Comparison of ENCODE assay signal across 14 mouse cellular contexts in the genomic region with DNA sequence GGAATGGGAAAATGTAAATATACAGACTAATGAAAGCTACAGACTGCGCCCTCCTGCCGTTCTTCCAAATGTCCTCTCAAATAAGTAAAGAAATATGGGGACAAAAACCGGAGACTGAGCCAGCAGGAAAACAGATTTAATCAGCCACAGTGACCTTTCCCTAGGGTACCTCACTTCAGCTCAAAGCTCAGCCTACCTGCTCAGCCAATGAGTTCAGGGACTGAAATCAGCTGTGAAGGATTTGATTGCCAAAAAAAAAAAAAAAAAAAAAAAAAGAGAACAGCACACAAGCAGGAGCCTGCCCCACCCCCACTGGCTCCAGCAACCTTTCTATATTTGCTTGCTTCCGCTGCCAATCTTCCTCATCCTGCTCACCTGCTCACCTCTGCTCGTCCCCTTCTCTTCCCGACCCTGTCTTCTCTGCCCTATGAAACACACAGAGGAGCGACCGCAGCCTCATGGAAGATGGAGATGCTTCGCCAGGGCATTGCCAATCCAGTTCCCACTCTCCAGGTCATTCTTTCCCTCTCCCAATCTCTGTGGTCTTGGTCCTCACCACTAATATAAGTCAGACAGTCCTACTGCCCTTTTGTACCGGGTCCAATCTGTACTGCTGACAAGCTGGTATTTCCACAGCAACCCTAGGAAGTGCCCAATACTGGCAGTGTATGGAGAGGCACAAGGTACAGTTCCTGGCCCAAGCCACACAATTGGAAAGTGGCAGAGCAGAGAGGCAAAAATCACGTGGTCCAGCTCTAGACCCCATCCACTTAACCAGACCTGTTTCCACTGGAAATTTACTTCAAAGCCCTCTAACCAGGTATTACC. TPM values are rescaled to one million over a fixed set of nuclear protein-coding genes. Genes with fewer than 3 reads are reported as not detected.
DNase-seq lines count a peak whose midpoint lies in the region; ATAC-seq and TF ChIP-seq lines count a peak whose summit lies in the region.
"Had no signal": no experiment of that assay in that cellular context is flagged by ENCODE, and none has a peak within 500 bp of the region (broad histone marks: within the 10 kb centered on the region; RNA-seq: fewer than 3 reads in every experiment).

No protein-coding gene starts in this region.

- peak; percentile 67 for ATAC-seq in liver, postnatal 0 days
- ATAC-seq in midbrain, embryonic 16.5 days = no peak

- H3K4me1 ChIP-seq in liver, adult 2 months (ENCODE audit: control insufficient read depth, insufficient read depth, low read length) = peaks cover 21% of the 10 kb centered on the region
- H3K4me1 ChIP-seq in liver, postnatal 0 days (ENCODE audit: insufficient read depth) = peaks cover 31% of the 10 kb centered on the region
- peaks cover 21% of the 10 kb centered on the region for H3K4me1 ChIP-seq in midbrain, embryonic 16.5 days (ENCODE audit: control insufficient read depth, insufficient read depth, low read length)

- 26% methylated on average over 11 of the region's 11 CpGs for WGBS in liver, adult 2 months
- 59% methylated on average over 11 of the region's 11 CpGs for WGBS in liver, postnatal 0 days (ENCODE audit: insufficient replicate concordance)
- 78% methylated on average over 11 of the region's 11 CpGs for WGBS in midbrain, embryonic 16.5 days

- H3K36me3 ChIP-seq in liver, adult 2 months (ENCODE audit: control insufficient read depth, insufficient read depth, low read length) = no peaks in the 10 kb centered on the region
- H3K36me3 ChIP-seq in liver, postnatal 0 days (replicated peaks; ENCODE audit: insufficient read depth, low read length) = no peaks in the 10 kb centered on the region
- no peaks in the 10 kb centered on the region; the same call in 1 of the 2 replicates for H3K36me3 ChIP-seq in midbrain, embryonic 16.5 days (ENCODE audit: control insufficient read depth, insufficient read depth, low read length)
- H3K36me3 ChIP-seq: heart, embryonic 10.5 days had no signal

- H3K27me3 ChIP-seq in liver, adult 2 months (ENCODE audit: control insufficient read depth, insufficient read depth, low read length) = no peaks in the 10 kb centered on the region
- no peaks in the 10 kb centered on the region for H3K27me3 ChIP-seq in liver, postnatal 0 days (ENCODE audit: insufficient read depth, low read length)
- H3K27me3 ChIP-seq in midbrain, embryonic 16.5 days (ENCODE audit: control insufficient read depth, insufficient read depth, low read depth, low read length) = no peaks in the 10 kb centered on the region
- H3K27me3 ChIP-seq: hindbrain, embryonic 12.5 days had no signal

- peak; percentile 21 for DNase-seq in adrenal gland, adult 2 months
- DNase-seq in adrenal gland, adult 18-20 months (ENCODE audit: low spot score in 2 of 2) = no peak
- peak; percentile 98 for DNase-seq in liver, adult 2 months (ENCODE audit: extremely low read depth, low read depth, low spot score)
- DNase-seq in liver = no peak
- peak; percentile 73 to 79 for DNase-seq in cerebellum, postnatal 14 days
- DNase-seq in liver, postnatal 0 days = peak; percentile 75
- DNase-seq in testis, postnatal 14 days (ENCODE audit: low spot score) = no peak
- DNase-seq: spleen, adult 18-20 months; thymus, adult 18-20 months had no signal

- no peaks in the 10 kb centered on the region for H3K9me3 ChIP-seq in liver, postnatal 0 days (ENCODE audit: low read length)
- no peaks in the 10 kb centered on the region for H3K9me3 ChIP-seq in midbrain, embryonic 16.5 days (replicated peaks; ENCODE audit: control insufficient read depth, low read length, poor library complexity, severe bottlenecking)
- H3K9me3 ChIP-seq: heart, embryonic 10.5 days; hindbrain, embryonic 12.5 days had no signal

- no peak for TF ChIP-seq CTCF in liver, adult 2 months (IDR thresholded peaks at IDR 0.05; ENCODE audit: low read depth, low read length)
- TF ChIP-seq CTCF in liver, postnatal 0 days (IDR thresholded peaks at IDR 0.05; ENCODE audit: low read depth) = no peak

- peak overlapping the region; percentile 96 for H3K4me2 ChIP-seq in liver, postnatal 0 days (ENCODE audit: low read depth, low read length)
- no peak overlapping the region for H3K4me2 ChIP-seq in midbrain, embryonic 16.5 days (ENCODE audit: low read length)
- H3K4me2 ChIP-seq: hindbrain, embryonic 12.5 days had no signal

- no peak; the same call in 1 of the 2 replicates for TF ChIP-seq EP300 in liver, postnatal 0 days (IDR thresholded peaks at IDR 0.05; ENCODE audit: low read depth)

- peaks cover 31% of the 10 kb centered on the region; the same call in 1 of the 2 replicates for H3K79me2 ChIP-seq in liver, adult 2 months (ENCODE audit: control insufficient read depth, insufficient read depth, low read length)

- peak overlapping the region; percentile 56 for H3K4me3 ChIP-seq in liver, adult 2 months (ENCODE audit: insufficient read depth, low read depth, low read length)
- peak overlapping the region; percentile 21; the same call in 1 of the 2 replicates for H3K4me3 ChIP-seq in liver, postnatal 0 days (ENCODE audit: low read depth, low read length)
- H3K4me3 ChIP-seq in midbrain, embryonic 16.5 days (ENCODE audit: low read depth, low read length) = no peak overlapping the region
- H3K4me3 ChIP-seq: heart, embryonic 10.5 days; hindbrain, embryonic 12.5 days had no signal

- peak overlapping the region; percentile 98 for H3K27ac ChIP-seq in liver, adult 2 months (replicated peaks; ENCODE audit: insufficient read depth, low read depth, low read length)
- H3K27ac ChIP-seq in liver, postnatal 0 days (ENCODE audit: low read depth) = peak overlapping the region; percentile 85
- H3K27ac ChIP-seq in midbrain, embryonic 16.5 days (ENCODE audit: low read length) = no peak overlapping the region
- H3K27ac ChIP-seq: heart, embryonic 10.5 days; hindbrain, embryonic 12.5 days; kidney, postnatal 0 days; liver, embryonic 14.5 days had no signal

- 0 out of 2 replicates have a peak, but pooled peaks have one; percentile 1 for TF ChIP-seq POLR2A in liver, adult 2 months (IDR thresholded peaks at IDR 0.05; ENCODE audit: extremely low read depth, insufficient read depth, low read length)

- H3K9ac ChIP-seq in liver, adult 2 months (ENCODE audit: low read depth, low read length) = peak overlapping the region; percentile 75
- peak overlapping the region; percentile 51 for H3K9ac ChIP-seq in liver, postnatal 0 days (replicated peaks)
- H3K9ac ChIP-seq in midbrain, embryonic 16.5 days (ENCODE audit: low read depth, low read length) = no peak overlapping the region
- H3K9ac ChIP-seq: hindbrain, embryonic 12.5 days; liver, embryonic 14.5 days had no signal

RNA-seq across cellular contexts. Expression of gene Bckdha, which starts 3.0 kb away (rescaled TPM):
- 100 to 1,000 TPM; 207 to 217 TPM for total RNA-seq in adrenal gland, adult 2 months (2021)
- polyA plus RNA-seq in adrenal gland, adult 2 months (2012; rRNA removed) = 626 and 697 TPM in 2 replicates
- total RNA-seq in adrenal gland, adult 18-20 months (2021) = 100 to 1,000 TPM; 232 to 288 TPM
- 273 and 293 TPM in 2 replicates for total RNA-seq in liver, adult 2 months (2014; rRNA removed)
- 521 and 573 TPM in 2 replicates for polyA plus RNA-seq in liver, adult 2 months (2012; rRNA removed)
- polyA plus RNA-seq in liver, postnatal 0 days (2015; fragmentation: Nextera tagmentation; extraction: Ambion mirVana) = 106 and 123 TPM in 2 replicates
- 38.2 and 41.4 TPM in 2 replicates for polyA plus RNA-seq in midbrain, embryonic 16.5 days (2015; fragmentation: Nextera tagmentation; extraction: Ambion mirVana)

RNA-seq across cellular contexts. Expression of gene Exosc5, which starts 3.1 kb away (rescaled TPM):
- total RNA-seq in adrenal gland, adult 2 months (2021) = 10 to 100 TPM; 42.5 to 44.0 TPM
- 121 and 124 TPM in 2 replicates for polyA plus RNA-seq in adrenal gland, adult 2 months (2012; rRNA removed)
- 10 to 100 TPM; 38.0 to 49.3 TPM for total RNA-seq in adrenal gland, adult 18-20 months (2021)
- 30.4 and 32.1 TPM in 2 replicates for total RNA-seq in liver, adult 2 months (2014; rRNA removed)
- polyA plus RNA-seq in liver, adult 2 months (2012; rRNA removed) = 70.3 and 75.1 TPM in 2 replicates
- polyA plus RNA-seq in liver, postnatal 0 days (2015; fragmentation: Nextera tagmentation; extraction: Ambion mirVana) = 44.5 and 49.2 TPM in 2 replicates
- 35.2 and 35.4 TPM in 2 replicates for polyA plus RNA-seq in midbrain, embryonic 16.5 days (2015; fragmentation: Nextera tagmentation; extraction: Ambion mirVana)

RNA-seq across cellular contexts. Expression of gene Tmem91, which starts 19.2 kb away (rescaled TPM):
- total RNA-seq in adrenal gland, adult 2 months (2021) = under 1 TPM in 1 of 2 experiments, not detected in 1; 0.37 TPM
- 0.67 and 1.1 TPM in 2 replicates for polyA plus RNA-seq in adrenal gland, adult 2 months (2012; rRNA removed)
- total RNA-seq in adrenal gland, adult 18-20 months (2021) = not detected
- not detected in 2 replicates for total RNA-seq in liver, adult 2 months (2014; rRNA removed)
- polyA plus RNA-seq in liver, adult 2 months (2012; rRNA removed) = not detected in 2 replicates
- 0.58 and 0.76 TPM in 2 replicates for polyA plus RNA-seq in liver, postnatal 0 days (2015; fragmentation: Nextera tagmentation; extraction: Ambion mirVana)
- polyA plus RNA-seq in midbrain, embryonic 16.5 days (2015; fragmentation: Nextera tagmentation; extraction: Ambion mirVana) = 61.6 and 90.5 TPM in 2 replicates

RNA-seq across cellular contexts. Expression of gene B9d2, which starts 24.8 kb away (rescaled TPM):
- 10 to 100 TPM; 12.2 to 26.4 TPM for total RNA-seq in adrenal gland, adult 2 months (2021)
- polyA plus RNA-seq in adrenal gland, adult 2 months (2012; rRNA removed) = 69.9 and 83.0 TPM in 2 replicates
- total RNA-seq in adrenal gland, adult 18-20 months (2021) = 10 to 100 TPM; 15.0 to 16.2 TPM
- 4.2 and 6.8 TPM in 2 replicates for total RNA-seq in liver, adult 2 months (2014; rRNA removed)
- polyA plus RNA-seq in liver, adult 2 months (2012; rRNA removed) = 21.0 and 22.5 TPM in 2 replicates
- 15.0 and 16.0 TPM in 2 replicates for polyA plus RNA-seq in liver, postnatal 0 days (2015; fragmentation: Nextera tagmentation; extraction: Ambion mirVana)
- polyA plus RNA-seq in midbrain, embryonic 16.5 days (2015; fragmentation: Nextera tagmentation; extraction: Ambion mirVana) = 40.0 and 49.8 TPM in 2 replicates

RNA-seq across cellular contexts. Expression of gene B3gnt8, which starts 29.4 kb away (rescaled TPM):
- 1 to 10 TPM; 1.8 to 4.5 TPM for total RNA-seq in adrenal gland, adult 2 months (2021)
- 11.8 and 13.0 TPM in 2 replicates for polyA plus RNA-seq in adrenal gland, adult 2 months (2012; rRNA removed)
- total RNA-seq in adrenal gland, adult 18-20 months (2021) = 1 to 10 TPM; 2.7 to 2.8 TPM
- total RNA-seq in liver, adult 2 months (2014; rRNA removed) = 0.46 and 0.67 TPM in 2 replicates
- polyA plus RNA-seq in liver, adult 2 months (2012; rRNA removed) = 0.90 and 1.1 TPM in 2 replicates
- 3.7 and 4.1 TPM in 2 replicates for polyA plus RNA-seq in liver, postnatal 0 days (2015; fragmentation: Nextera tagmentation; extraction: Ambion mirVana)
- 0.64 and 0.73 TPM in 2 replicates for polyA plus RNA-seq in midbrain, embryonic 16.5 days (2015; fragmentation: Nextera tagmentation; extraction: Ambion mirVana)

Comparison
In these comparisons a context has a peak if more than half of its experiments do, and no peak if none do; other contexts are left out.
1. DNase-seq: peak in adrenal gland, adult 2 months (single experiment), liver, adult 2 months (single experiment), cerebellum, postnatal 14 days (2 of 2) and liver, postnatal 0 days (single experiment); none in adrenal gland, adult 18-20 months (0 of 2), liver (single experiment) and testis, postnatal 14 days (single experiment).
2. RNA of gene Tmem91, which starts 19.2 kb away (polyA plus RNA-seq): 61.6 to 90.5 TPM in midbrain, embryonic 16.5 days; 0.67 to 1.1 TPM in adrenal gland, adult 2 months, 0.58 to 0.76 TPM in liver, postnatal 0 days and not detected in liver, adult 2 months; every median in the first group is over 10 times any median in the second.